Mouse (Mus musculus): ENCODE data around the gene Ncstn. TPM values are rescaled to one million over a fixed set of nuclear protein-coding genes. Genes with fewer than 3 reads are reported as not detected.

Ncstn gene
- polyA plus RNA-seq (2015; fragmentation: Nextera tagmentation; extraction: Ambion mirVana) = 95.5 and 106 TPM in 2 replicates

- Histone ChIP-seq H3K27me3 (no peaks in the 10 kb centered on the region), H3K4me3 (peak within 1 kb of the TSS; percentile 94), H3K4me1 (peaks cover 31% of the 10 kb centered on the region), H3K9me3 (replicated peaks) (no peaks in the 10 kb centered on the region), H3K27ac (peak within 1 kb of the TSS; percentile 74), H3K36me3 (ENCODE audit: poor library complexity, severe bottlenecking) (peaks cover 28% of the 10 kb centered on the region), H3K4me2 (peak within 1 kb of the TSS; percentile 80), H3K9ac (peak within 1 kb of the TSS; percentile 92)
- ATAC-seq = peak; percentile 99
- under 1% methylated on average over 40 of the region's 40 CpGs for WGBS
Measured at GRCm38 (mm10) chr1:172082101-172082898, at the start of gene Ncstn, which contains the start of gene Copa. TSS of gene Ncstn (minus strand) at chr1:172082795. TSS of gene Copa (plus strand) at chr1:172082529.

- Histone ChIP-seq H3K4me1 (peaks cover 8% of the 10 kb centered on the region), H3K9me3 (replicated peaks) (no peaks in the 10 kb centered on the region), H3K36me3 (ENCODE audit: poor library complexity, severe bottlenecking) (peaks cover 78% of the 10 kb centered on the region), H3K4me2 (no peak overlapping the region), H3K27ac (no peak overlapping the region), H3K4me3 (no peak overlapping the region), H3K9ac (no peak overlapping the region), H3K27me3 (no peaks in the 10 kb centered on the region)
- peak; percentile 13; the same call in 1 of the 2 replicates for ATAC-seq
- WGBS = 88% methylated on average over 7 of the region's 7 CpGs
Measured at GRCm38 (mm10) chr1:172132319-172132718, 49.7 kb upstream of the Ncstn start.

GRCm38 (mm10) chr1:172129780-172130179 is 47.2 kb upstream of the Ncstn start:
- Histone ChIP-seq H3K9me3 (replicated peaks) (no peaks in the 10 kb centered on the region), H3K4me2 (no peak overlapping the region), H3K4me1 (peaks cover 16% of the 10 kb centered on the region), H3K9ac (no peak overlapping the region), H3K27ac (no peak overlapping the region), H3K36me3 (ENCODE audit: poor library complexity, severe bottlenecking) (peaks cover 62% of the 10 kb centered on the region), H3K27me3 (no peaks in the 10 kb centered on the region), H3K4me3 (no peak overlapping the region)
- ATAC-seq = no peak
- WGBS = 95% methylated on average over 5 of the region's 5 CpGs

- Histone ChIP-seq H3K4me3 (no peak overlapping the region), H3K36me3 (ENCODE audit: poor library complexity, severe bottlenecking) (peaks cover 56% of the 10 kb centered on the region), H3K9me3 (replicated peaks) (no peaks in the 10 kb centered on the region), H3K4me2 (no peak overlapping the region), H3K27ac (no peak overlapping the region), H3K4me1 (peaks cover 16% of the 10 kb centered on the region), H3K27me3 (no peaks in the 10 kb centered on the region), H3K9ac (no peak overlapping the region)
- no peak for ATAC-seq
- 74% methylated on average over 2 of the region's 2 CpGs for WGBS
Measured at GRCm38 (mm10) chr1:172129108-172129507, 46.5 kb upstream of the Ncstn start.

DNA sequence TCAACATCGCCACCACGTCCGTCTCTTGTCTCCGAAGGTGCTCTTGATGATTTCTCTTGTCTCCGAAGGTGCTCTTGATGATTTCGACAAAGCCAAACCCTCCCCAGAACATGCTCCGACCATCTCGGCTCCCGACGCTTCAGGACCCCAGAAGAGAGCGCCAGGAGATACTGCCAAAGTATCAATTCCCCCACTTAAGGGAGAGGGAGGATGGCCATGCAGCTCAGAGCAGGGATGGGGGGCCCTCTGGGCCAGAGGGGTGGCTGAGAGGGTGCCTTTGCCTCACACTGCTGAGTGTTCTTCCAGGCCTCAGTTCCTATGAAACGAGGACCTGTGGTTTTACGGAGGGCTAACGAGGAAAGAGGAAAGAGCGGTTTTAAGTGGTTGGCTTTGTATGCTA is 46.0 kb upstream of the Ncstn start:
- Histone ChIP-seq H3K4me1 (peaks cover 16% of the 10 kb centered on the region), H3K27me3 (no peaks in the 10 kb centered on the region), H3K4me2 (no peak overlapping the region), H3K36me3 (ENCODE audit: poor library complexity, severe bottlenecking) (peaks cover 53% of the 10 kb centered on the region), H3K27ac (no peak overlapping the region), H3K9ac (no peak overlapping the region), H3K9me3 (replicated peaks) (no peaks in the 10 kb centered on the region), H3K4me3 (no peak overlapping the region)
- no peak for ATAC-seq
- 89% methylated on average over 15 of the region's 15 CpGs for WGBS

- H3K9ac ChIP-seq = peak overlapping the region; percentile 87
- no peak for ATAC-seq
- H3K4me2 ChIP-seq = peak overlapping the region; percentile 79
- peaks cover 54% of the 10 kb centered on the region for H3K36me3 ChIP-seq (ENCODE audit: poor library complexity, severe bottlenecking)
- 52% methylated on average over 5 of the region's 5 CpGs for WGBS
- H3K4me3 ChIP-seq = peak overlapping the region; percentile 87
- no peaks in the 10 kb centered on the region for H3K27me3 ChIP-seq
- peaks cover 16% of the 10 kb centered on the region for H3K4me1 ChIP-seq
- H3K9me3 ChIP-seq (replicated peaks) = no peaks in the 10 kb centered on the region
- no peak overlapping the region for H3K27ac ChIP-seq
Measured at GRCm38 (mm10) chr1:172127487-172127886, 44.9 kb upstream of the Ncstn start.

GRCm38 (mm10) chr1:172126376-172127347 is 44.1 kb upstream of the Ncstn start, which contains the start of gene Pex19:
TSS of gene Pex19 (plus strand) at chr1:172126755.
- ATAC-seq = peak; percentile 98

GRCm38 (mm10) chr1:172124572-172124971 is 42.0 kb upstream of the Ncstn start:
- WGBS = 84% methylated on average over 6 of the region's 6 CpGs
- H3K4me1 ChIP-seq = peaks cover 16% of the 10 kb centered on the region
- H3K4me2 ChIP-seq = no peak overlapping the region
- no peaks in the 10 kb centered on the region for H3K27me3 ChIP-seq
- no peak overlapping the region for H3K4me3 ChIP-seq
- peaks cover 55% of the 10 kb centered on the region for H3K36me3 ChIP-seq (ENCODE audit: poor library complexity, severe bottlenecking)
- no peak for ATAC-seq
- no peak overlapping the region for H3K27ac ChIP-seq
- H3K9ac ChIP-seq = no peak overlapping the region
- H3K9me3 ChIP-seq (replicated peaks) = no peaks in the 10 kb centered on the region

More at GRCm38 (mm10) chr1:172126376-172127347, 44.1 kb upstream of the Ncstn start, which contains the start of gene Pex19:
- no peaks in the 10 kb centered on the region for H3K9me3 ChIP-seq (replicated peaks)
- H3K27ac ChIP-seq = 0 out of 2 replicates have a peak within 1 kb of the TSS, but pooled peaks have one; percentile 35
- peak within 1 kb of the TSS; percentile 87 for H3K4me3 ChIP-seq
- peak within 1 kb of the TSS; percentile 87 for H3K9ac ChIP-seq
- WGBS = under 1% methylated on average over 42 of the region's 42 CpGs
- peaks cover 16% of the 10 kb centered on the region for H3K4me1 ChIP-seq
- H3K36me3 ChIP-seq (ENCODE audit: poor library complexity, severe bottlenecking) = peaks cover 54% of the 10 kb centered on the region
- H3K27me3 ChIP-seq = no peaks in the 10 kb centered on the region
- H3K4me2 ChIP-seq = peak within 1 kb of the TSS; percentile 79

- Histone ChIP-seq H3K4me2 (no peak overlapping the region), H3K27me3 (no peaks in the 10 kb centered on the region), H3K9me3 (replicated peaks) (no peaks in the 10 kb centered on the region), H3K4me1 (peaks cover 12% of the 10 kb centered on the region), H3K4me3 (no peak overlapping the region), H3K36me3 (ENCODE audit: poor library complexity, severe bottlenecking) (peaks cover 61% of the 10 kb centered on the region), H3K27ac (no peak overlapping the region), H3K9ac (no peak overlapping the region)
- no peak for ATAC-seq
- WGBS = 86% methylated on average over 2 of the region's 2 CpGs
Measured at GRCm38 (mm10) chr1:172122671-172123070, 40.1 kb upstream of the Ncstn start.

GRCm38 (mm10) chr1:172119720-172120119 is 37.1 kb upstream of the Ncstn start:
- no peaks in the 10 kb centered on the region for H3K4me1 ChIP-seq
- ATAC-seq = peak; percentile 46; the same call in 1 of the 2 replicates
- no peak overlapping the region for H3K4me2 ChIP-seq
- 36% methylated on average over 3 of the region's 3 CpGs for WGBS
- H3K27ac ChIP-seq = no peak overlapping the region
- no peak overlapping the region for H3K9ac ChIP-seq
- H3K4me3 ChIP-seq = no peak overlapping the region
- no peaks in the 10 kb centered on the region for H3K27me3 ChIP-seq
- peaks cover 91% of the 10 kb centered on the region for H3K36me3 ChIP-seq (ENCODE audit: poor library complexity, severe bottlenecking)
- no peaks in the 10 kb centered on the region for H3K9me3 ChIP-seq (replicated peaks)

DNA sequence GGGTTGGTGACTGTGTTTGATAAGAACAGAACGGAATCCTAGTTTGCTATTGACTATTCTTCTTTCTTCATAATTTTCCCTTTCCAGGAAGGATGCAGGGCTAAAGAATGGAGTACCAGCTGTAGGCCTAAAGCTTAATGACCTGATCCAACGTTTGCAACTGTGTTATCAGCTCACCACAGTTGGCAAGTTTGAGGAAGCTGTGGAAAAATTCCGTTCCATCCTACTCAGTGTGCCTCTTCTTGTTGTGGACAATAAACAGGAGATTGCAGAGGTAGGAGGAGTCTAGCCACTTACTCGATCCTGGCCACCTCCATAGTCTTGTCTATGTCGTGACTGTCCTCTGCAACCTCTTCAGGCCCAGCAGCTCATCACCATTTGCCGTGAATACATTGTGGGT is 36.5 kb upstream of the Ncstn start:
- WGBS = 86% methylated on average over 6 of the region's 6 CpGs
- H3K9ac ChIP-seq = no peak overlapping the region
- H3K4me2 ChIP-seq = no peak overlapping the region
- H3K9me3 ChIP-seq (replicated peaks) = no peaks in the 10 kb centered on the region
- H3K4me3 ChIP-seq = no peak overlapping the region
- no peak for ATAC-seq
- no peaks in the 10 kb centered on the region for H3K4me1 ChIP-seq
- peaks cover 97% of the 10 kb centered on the region for H3K36me3 ChIP-seq (ENCODE audit: poor library complexity, severe bottlenecking)
- no peak overlapping the region for H3K27ac ChIP-seq
- H3K27me3 ChIP-seq = no peaks in the 10 kb centered on the region

DNA sequence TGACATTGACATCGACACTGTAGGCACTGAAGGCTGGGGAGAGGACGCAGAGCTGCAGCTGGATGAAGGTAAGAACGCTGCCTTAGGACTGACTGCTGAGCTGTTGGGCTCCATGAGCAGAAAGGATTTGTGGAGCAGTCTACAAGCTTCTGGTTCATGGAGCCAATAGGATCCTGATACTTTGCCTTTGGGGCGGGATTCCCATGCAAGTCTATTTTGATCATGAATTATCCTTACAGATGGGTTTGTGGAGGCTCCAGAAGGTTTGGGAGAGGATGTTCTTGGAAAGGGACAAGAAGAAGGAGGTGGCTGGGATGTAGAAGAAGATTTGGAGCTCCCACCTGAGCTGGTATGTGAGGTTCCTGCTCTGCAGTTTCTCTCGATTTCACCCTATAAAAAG is 34.4 kb upstream of the Ncstn start:
- Histone ChIP-seq H3K9me3 (replicated peaks) (no peaks in the 10 kb centered on the region), H3K4me1 (no peaks in the 10 kb centered on the region), H3K9ac (no peak overlapping the region), H3K36me3 (ENCODE audit: poor library complexity, severe bottlenecking) (peaks cover 98% of the 10 kb centered on the region), H3K4me3 (no peak overlapping the region), H3K27ac (no peak overlapping the region), H3K27me3 (no peaks in the 10 kb centered on the region), H3K4me2 (no peak overlapping the region)
- WGBS = 92% methylated on average over 5 of the region's 5 CpGs
- ATAC-seq = no peak

All from forebrain, embryonic 13.5 days (tissue).